Mouse (Mus musculus) thymus, postnatal 14 days (tissue): ENCODE data around the gene Gusb.

Experiments
- DNase-seq: peaks from one replicate; pipeline ENCODE4 v3.0.0; 2021

The Gusb gene

GRCm38 (mm10) chr5:129971491-129971890 is 31.4 kb downstream of the Gusb start:
- no peak for DNase-seq

GRCm38 (mm10) chr5:129968417-129968816 is 34.4 kb downstream of the Gusb start:
- no peak for DNase-seq

GRCm38 (mm10) chr5:129966448-129966847 is 36.4 kb downstream of the Gusb start:
- no peak for DNase-seq

GRCm38 (mm10) chr5:129963224-129963623 is 39.6 kb downstream of the Gusb start:
- no peak for DNase-seq

- DNase-seq: no peak
Measured at GRCm38 (mm10) chr5:129955792-129956191, 47.1 kb downstream of the Gusb start.

- no peak for DNase-seq
Measured at GRCm38 (mm10) chr5:129954473-129955254, 48.2 kb downstream of the Gusb start.

GRCm38 (mm10) chr5:129952143-129952542 is 50.7 kb downstream of the Gusb start:
- no peak for DNase-seq

GRCm38 (mm10) chr5:129947528-129948033 is 55.3 kb downstream of the Gusb start:
- DNase-seq: no peak

- DNase-seq: no peak
Measured at GRCm38 (mm10) chr5:129943402-129943801, 59.4 kb downstream of the Gusb start.

GRCm38 (mm10) chr5:129942073-129942939 is 60.5 kb downstream of the Gusb start:
- DNase-seq: peak; percentile 64

- DNase-seq: peak; percentile 99
Measured at GRCm38 (mm10) chr5:129941495-129942045, 61.3 kb downstream of the Gusb start, which contains the start of gene Vkorc1l1. TSS of gene Vkorc1l1 (plus strand) at chr5:129941970.

- no peak for DNase-seq
Measured at GRCm38 (mm10) chr5:129940736-129941494, 61.9 kb downstream of the Gusb start.

- DNase-seq: no peak
Measured at GRCm38 (mm10) chr5:129940281-129940680, 62.6 kb downstream of the Gusb start.
